Mouse (Mus musculus) olfactory bulb, adult 2 months (tissue): ENCODE data around the gene Mgat2.

Source experiments
- CTCF ChIP-seq: fragments of 200-500 bp; IDR thresholded peaks from 2 replicates; pipeline ENCODE4 v1.5.1; 2012; ENCODE audit warnings: low read depth, mild to moderate bottlenecking, low read length, moderate library complexity; ENCODE audit not compliant: insufficient read depth
- POLR2A ChIP-seq: fragments of 200-500 bp; IDR thresholded peaks from 2 replicates; pipeline ENCODE4 v1.6.1; 2012; ENCODE audit warnings: mild to moderate bottlenecking, low read depth, low read length, moderate library complexity; ENCODE audit not compliant: insufficient read depth

- TF ChIP-seq POLR2A (no peak), CTCF (no peak)
Measured at GRCm38 (mm10) chr12:69211057-69211456, 27.1 kb downstream of the Mgat2 start.
